Mouse (Mus musculus) macrophage (primary cell): ENCODE data around the gene Usp7. TPM values are rescaled to one million over a fixed set of nuclear protein-coding genes. Genes with fewer than 3 reads are reported as not detected.

Experiments used
- H3K27ac ChIP-seq: fragments of 350-480 bp; formaldehyde crosslinking; 2 replicates; pipeline ENCODE4 v1.9.0; 2021
- H3K36me3 ChIP-seq: fragments of 350-480 bp; formaldehyde crosslinking; 2 replicates; pipeline ENCODE4 v1.9.0; 2021; ENCODE audit errors: inconsistent target
- H3K4me3 ChIP-seq: fragments of 350-480 bp; formaldehyde crosslinking; 2 replicates; pipeline ENCODE4 v1.9.0; 2021; ENCODE audit errors: inconsistent target
- H3K79me2 ChIP-seq: fragments of 350-480 bp; formaldehyde crosslinking; 2 replicates; pipeline ENCODE4 v1.9.0; 2021; ENCODE audit errors: inconsistent target
- WGBS: methylation state at CpG from one replicate; pipeline ENCODE4 v1.1.7; 2026; ENCODE audit warnings: inconsistent platforms; ENCODE audit not compliant: missing documents; 5-methylcytosine and 5-hydroxymethylcytosine counted together
- polyA plus RNA-seq: library from polyadenylated mRNA; stranded (reverse); fragments of 250-400 nt; gene quantifications from 3 replicates; pipeline ENCODE4 v1.2.4, GENCODE M21; 2018; ENCODE audit warnings: inconsistent platforms

Usp7 gene
- polyA plus RNA-seq, 1 experiment from 2014 or later: 73.0 TPM

GRCm38 (mm10) chr16:8655599-8655998, 136.5 kb downstream of the Usp7 start:
- Histone ChIP-seq H3K36me3 (peaks cover 78% of the 10 kb centered on the region), H3K27ac (no peak overlapping the region), H3K4me3 (no peak overlapping the region), H3K79me2 (no peaks in the 10 kb centered on the region)
- 95% methylated on average over 9 of the region's 9 CpGs for WGBS

- Histone ChIP-seq H3K79me2 (no peaks in the 10 kb centered on the region), H3K36me3 (peaks cover 77% of the 10 kb centered on the region), H3K4me3 (no peak overlapping the region), H3K27ac (no peak overlapping the region)
- 95% methylated on average over 6 of the region's 6 CpGs for WGBS
Observed at GRCm38 (mm10) chr16:8655108-8655507, 137.0 kb downstream of the Usp7 start.

GRCm38 (mm10) chr16:8650007-8650406, 142.1 kb downstream of the Usp7 start:
- Histone ChIP-seq H3K79me2 (no peaks in the 10 kb centered on the region), H3K4me3 (no peak overlapping the region), H3K36me3 (peaks cover 96% of the 10 kb centered on the region), H3K27ac (no peak overlapping the region)
- 97% methylated on average over 3 of the region's 3 CpGs for WGBS

GRCm38 (mm10) chr16:8645546-8645945, 146.6 kb downstream of the Usp7 start:
- H3K36me3 ChIP-seq: peaks cover 76% of the 10 kb centered on the region
- H3K27ac ChIP-seq: no peak overlapping the region
- 93% methylated on average over 6 of the region's 6 CpGs for WGBS
- H3K4me3 ChIP-seq: no peak overlapping the region
- H3K79me2 ChIP-seq: peaks cover 22% of the 10 kb centered on the region

- H3K36me3 ChIP-seq: peaks cover 63% of the 10 kb centered on the region
- no peak overlapping the region for H3K4me3 ChIP-seq
- no peak overlapping the region for H3K27ac ChIP-seq
- H3K79me2 ChIP-seq: peaks cover 39% of the 10 kb centered on the region
- 100% methylated on average over 2 of the region's 2 CpGs for WGBS
Observed at GRCm38 (mm10) chr16:8643855-8644254, 148.3 kb downstream of the Usp7 start.

Other genes with a start within 250 kb of the Usp7 start
- gene Pmm2, start 154.6 kb downstream of the Usp7 start, polyA plus RNA-seq: 58.2 to 78.8 TPM (median 59.4 TPM) in 3 replicates
- gene Tmem186, start 154.6 kb downstream of the Usp7 start, polyA plus RNA-seq: 6.0 to 8.8 TPM (median 7.0 TPM) in 3 replicates
- 10.6 to 24.9 TPM (median 19.0 TPM) in 3 replicates for gene Carhsp1, start 120.2 kb downstream of the Usp7 start, polyA plus RNA-seq
- gene Gm5767, start 111.5 kb downstream of the Usp7 start, polyA plus RNA-seq: not detected in 3 replicates
- gene 1810013L24Rik, start 37.8 kb upstream of the Usp7 start, polyA plus RNA-seq: 33.2 to 46.9 TPM (median 39.9 TPM) in 3 replicates